12 mouse cellular contexts compared by ENCODE assay signal in the genomic region with DNA sequence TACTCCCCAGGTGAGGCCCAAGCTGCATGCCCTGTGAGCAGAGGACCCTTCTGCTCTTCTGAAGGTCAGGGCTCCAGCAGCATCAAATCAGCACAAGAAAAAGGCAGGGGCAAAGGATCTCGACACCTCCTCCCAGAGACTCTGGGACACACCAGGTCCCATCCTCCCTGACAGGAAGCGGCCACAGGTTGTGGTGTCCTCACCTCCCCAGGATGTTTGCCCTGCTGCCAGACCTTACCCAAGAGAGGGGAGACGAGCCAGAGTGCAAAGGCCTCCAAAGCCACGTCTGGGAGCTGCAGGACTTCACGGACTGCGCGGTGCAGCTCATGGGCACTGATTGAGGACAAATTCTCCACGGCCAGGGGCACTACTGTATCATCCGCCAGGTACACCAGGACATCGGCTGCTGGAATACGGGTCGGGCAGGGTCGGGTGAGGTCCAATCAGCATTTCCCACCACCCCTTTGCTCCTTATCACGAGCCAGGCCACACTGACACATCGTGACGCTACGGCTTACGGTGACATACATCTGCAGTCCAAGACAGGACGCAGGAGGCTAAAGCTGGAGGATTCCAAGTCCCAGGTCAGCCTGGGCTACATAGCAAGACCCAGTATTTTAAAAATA. TPM values are rescaled to one million over a fixed set of nuclear protein-coding genes. Genes with fewer than 3 reads are reported as not detected.
DNase-seq lines count a peak whose midpoint lies in the region; ATAC-seq lines count a peak whose summit lies in the region.
"Had no signal": no experiment of that assay in that cellular context is flagged by ENCODE, and none has a peak within 500 bp of the region (broad histone marks: within the 10 kb centered on the region; RNA-seq: fewer than 3 reads in every experiment).

No protein-coding gene starts in this region.

- peaks cover 59% of the 10 kb centered on the region for H3K4me1 ChIP-seq in heart, embryonic 15.5 days (replicated peaks)
- H3K4me1 ChIP-seq in lung, embryonic 16.5 days (replicated peaks; ENCODE audit: control insufficient read depth, insufficient read depth, low read length): peaks cover 47% of the 10 kb centered on the region
- H3K4me1 ChIP-seq in embryonic facial prominence, embryonic 13.5 days: peaks cover 55% of the 10 kb centered on the region

- H3K27me3 ChIP-seq in heart, embryonic 15.5 days: no peaks in the 10 kb centered on the region
- no peaks in the 10 kb centered on the region for H3K27me3 ChIP-seq in lung, embryonic 16.5 days (ENCODE audit: control insufficient read depth, insufficient read depth, low read depth, low read length)
- no peaks in the 10 kb centered on the region for H3K27me3 ChIP-seq in embryonic facial prominence, embryonic 13.5 days
- H3K27me3 ChIP-seq: embryonic facial prominence, embryonic 12.5 days; midbrain, embryonic 15.5 days had no signal

- H3K4me2 ChIP-seq in heart, embryonic 15.5 days: peak overlapping the region; percentile 88
- no peak overlapping the region; the same call in 1 of the 2 replicates for H3K4me2 ChIP-seq in lung, embryonic 16.5 days (ENCODE audit: low read depth, low read length)
- no peak overlapping the region for H3K4me2 ChIP-seq in embryonic facial prominence, embryonic 13.5 days

- peak overlapping the region; percentile 84; the same call in 1 of the 2 replicates for H3K4me3 ChIP-seq in heart, embryonic 15.5 days
- no peak overlapping the region for H3K4me3 ChIP-seq in lung, embryonic 16.5 days (ENCODE audit: low read length)
- no peak overlapping the region for H3K4me3 ChIP-seq in embryonic facial prominence, embryonic 13.5 days
- H3K4me3 ChIP-seq: midbrain, embryonic 15.5 days had no signal

- no peak for DNase-seq in heart, postnatal 4 days
- no peak for DNase-seq in lung, adult 18-20 months
- peak; percentile 27 to 44 for DNase-seq in natural killer cell, adult 2 months (ENCODE audit: low spot score in 2 of 2)
- DNase-seq in adrenal gland, postnatal 36 days: no peak
- no peak for DNase-seq in cerebellum, adult 18-20 months
- DNase-seq: cerebellum, adult 11 months; kidney, postnatal 36 days had no signal

- 68% methylated on average over 19 of the region's 19 CpGs for WGBS in heart, embryonic 15.5 days
- WGBS in lung, embryonic 16.5 days: 72% methylated on average over 19 of the region's 19 CpGs
- 86% methylated on average over 19 of the region's 19 CpGs for WGBS in embryonic facial prominence, embryonic 13.5 days

- no peak for ATAC-seq in heart, embryonic 15.5 days (replicated peaks; ENCODE audit: insufficient number of reproducible peaks, insufficient read depth, low FRiP score, low read depth)
- no peak for ATAC-seq in lung, embryonic 16.5 days (ENCODE audit: low read depth)
- ATAC-seq in embryonic facial prominence, embryonic 13.5 days (ENCODE audit: insufficient number of reproducible peaks, insufficient read depth, low FRiP score, low TSS enrichment, low read depth): no peak
- ATAC-seq: midbrain, embryonic 15.5 days had no signal

- H3K9ac ChIP-seq in heart, embryonic 15.5 days: 0 out of 2 replicates have a peak overlapping the region, but pooled peaks have one; percentile 7
- 0 out of 2 replicates have a peak overlapping the region, but pooled peaks have one; percentile 90 for H3K9ac ChIP-seq in lung, embryonic 16.5 days (ENCODE audit: low read length)
- H3K9ac ChIP-seq in embryonic facial prominence, embryonic 13.5 days: peak overlapping the region; percentile 27
- H3K9ac ChIP-seq: embryonic facial prominence, embryonic 12.5 days; midbrain, embryonic 15.5 days had no signal

- no peaks in the 10 kb centered on the region for H3K9me3 ChIP-seq in heart, embryonic 15.5 days (replicated peaks)
- H3K9me3 ChIP-seq in lung, embryonic 16.5 days (ENCODE audit: control insufficient read depth, low read length): no peaks in the 10 kb centered on the region
- H3K9me3 ChIP-seq in embryonic facial prominence, embryonic 13.5 days: no peaks in the 10 kb centered on the region
- H3K9me3 ChIP-seq: embryonic facial prominence, embryonic 12.5 days; midbrain, embryonic 15.5 days had no signal

- H3K27ac ChIP-seq in heart, embryonic 15.5 days: peak overlapping the region; percentile 22; the same call in 1 of the 2 replicates
- H3K27ac ChIP-seq in lung, embryonic 16.5 days (ENCODE audit: low read length): peak overlapping the region; percentile 7; the same call in 1 of the 2 replicates
- H3K27ac ChIP-seq in embryonic facial prominence, embryonic 13.5 days: no peak overlapping the region
- H3K27ac ChIP-seq: embryonic facial prominence, embryonic 12.5 days; midbrain, embryonic 15.5 days had no signal

- H3K36me3 ChIP-seq in heart, embryonic 15.5 days: peaks cover 14% of the 10 kb centered on the region
- peaks cover 9% of the 10 kb centered on the region; the same call in 1 of the 2 replicates for H3K36me3 ChIP-seq in lung, embryonic 16.5 days (ENCODE audit: control insufficient read depth, insufficient read depth, low read length)
- H3K36me3 ChIP-seq in embryonic facial prominence, embryonic 13.5 days: peaks cover 36% of the 10 kb centered on the region
- H3K36me3 ChIP-seq: midbrain, embryonic 15.5 days had no signal

RNA-seq across cellular contexts. Expression of a gene that starts 2.0 kb away (rescaled TPM):
- polyA plus RNA-seq in heart, embryonic 15.5 days (2015; fragmentation: Nextera tagmentation; extraction: Ambion mirVana): 25.1 and 35.1 TPM in 2 replicates
- total RNA-seq in heart, postnatal 4 days (2021): 10 to 100 TPM; 18.6 to 20.9 TPM
- 56.4 and 61.1 TPM in 2 replicates for polyA plus RNA-seq in lung, embryonic 16.5 days (2015; fragmentation: Nextera tagmentation; extraction: Ambion mirVana)
- polyA plus RNA-seq in embryonic facial prominence, embryonic 13.5 days (2015; fragmentation: Nextera tagmentation; extraction: Ambion mirVana): 30.6 and 34.0 TPM in 2 replicates
- 10 to 100 TPM; 35.5 to 52.6 TPM for total RNA-seq in adrenal gland, postnatal 36 days (2021)

RNA-seq across cellular contexts. Expression of a gene that starts 4.6 kb away (rescaled TPM):
- polyA plus RNA-seq in heart, embryonic 15.5 days (2015; fragmentation: Nextera tagmentation; extraction: Ambion mirVana): 3.2 and 4.2 TPM in 2 replicates
- total RNA-seq in heart, postnatal 4 days (2021): 1 to 10 TPM; 5.4 to 6.2 TPM
- 5.7 and 6.2 TPM in 2 replicates for polyA plus RNA-seq in lung, embryonic 16.5 days (2015; fragmentation: Nextera tagmentation; extraction: Ambion mirVana)
- 3.1 and 4.5 TPM in 2 replicates for polyA plus RNA-seq in embryonic facial prominence, embryonic 13.5 days (2015; fragmentation: Nextera tagmentation; extraction: Ambion mirVana)
- 10 to 100 TPM in 1 of 2 experiments, 1 to 10 TPM in 1; 9.4 to 33.2 TPM for total RNA-seq in adrenal gland, postnatal 36 days (2021)

RNA-seq across cellular contexts. Expression of a gene that starts 20.9 kb away (rescaled TPM):
- polyA plus RNA-seq in heart, embryonic 15.5 days (2015; fragmentation: Nextera tagmentation; extraction: Ambion mirVana): 1.2 and 2.0 TPM in 2 replicates
- 1 to 10 TPM; 2.0 TPM for total RNA-seq in heart, postnatal 4 days (2021)
- 2.5 and 3.2 TPM in 2 replicates for polyA plus RNA-seq in lung, embryonic 16.5 days (2015; fragmentation: Nextera tagmentation; extraction: Ambion mirVana)
- polyA plus RNA-seq in embryonic facial prominence, embryonic 13.5 days (2015; fragmentation: Nextera tagmentation; extraction: Ambion mirVana): 3.8 and 4.7 TPM in 2 replicates
- total RNA-seq in adrenal gland, postnatal 36 days (2021): 1 to 10 TPM in 1 of 2 experiments, under 1 TPM in 1; 0.92 to 1.4 TPM

RNA-seq across cellular contexts. Expression of a gene that starts 39.8 kb away (rescaled TPM):
- polyA plus RNA-seq in heart, embryonic 15.5 days (2015; fragmentation: Nextera tagmentation; extraction: Ambion mirVana): 81.9 and 106 TPM in 2 replicates
- total RNA-seq in heart, postnatal 4 days (2021): 100 to 1,000 TPM; 111 to 119 TPM
- polyA plus RNA-seq in lung, embryonic 16.5 days (2015; fragmentation: Nextera tagmentation; extraction: Ambion mirVana): 155 TPM in 2 replicates
- 164 and 179 TPM in 2 replicates for polyA plus RNA-seq in embryonic facial prominence, embryonic 13.5 days (2015; fragmentation: Nextera tagmentation; extraction: Ambion mirVana)
- total RNA-seq in adrenal gland, postnatal 36 days (2021): 100 to 1,000 TPM in 1 of 2 experiments, 10 to 100 TPM in 1; 89.6 to 120 TPM

RNA-seq across cellular contexts. Expression of a gene that starts 51.6 kb away (rescaled TPM):
- polyA plus RNA-seq in heart, embryonic 15.5 days (2015; fragmentation: Nextera tagmentation; extraction: Ambion mirVana): 10.4 and 13.0 TPM in 2 replicates
- 10 to 100 TPM; 14.2 to 14.7 TPM for total RNA-seq in heart, postnatal 4 days (2021)
- 15.6 and 17.1 TPM in 2 replicates for polyA plus RNA-seq in lung, embryonic 16.5 days (2015; fragmentation: Nextera tagmentation; extraction: Ambion mirVana)
- polyA plus RNA-seq in embryonic facial prominence, embryonic 13.5 days (2015; fragmentation: Nextera tagmentation; extraction: Ambion mirVana): 4.7 TPM in 2 replicates
- total RNA-seq in adrenal gland, postnatal 36 days (2021): 1 to 10 TPM; 6.0 to 6.2 TPM

Comparison
In these comparisons a context has a peak if more than half of its experiments do, and no peak if none do; other contexts are left out.
1. H3K9ac ChIP-seq: peak in every context shown above with its lines; median percentile 90 in lung, embryonic 16.5 days; 27 in embryonic facial prominence, embryonic 13.5 days; 7 in heart, embryonic 15.5 days.
2. DNase-seq: peak in natural killer cell, adult 2 months (2 of 2); none in heart, postnatal 4 days (single experiment), lung, adult 18-20 months (0 of 2), adrenal gland, postnatal 36 days (0 of 2) and cerebellum, adult 18-20 months (0 of 2).